Mouse (Mus musculus): ENCODE results near the gene Cdk1.

Gene Cdk1

DNA sequence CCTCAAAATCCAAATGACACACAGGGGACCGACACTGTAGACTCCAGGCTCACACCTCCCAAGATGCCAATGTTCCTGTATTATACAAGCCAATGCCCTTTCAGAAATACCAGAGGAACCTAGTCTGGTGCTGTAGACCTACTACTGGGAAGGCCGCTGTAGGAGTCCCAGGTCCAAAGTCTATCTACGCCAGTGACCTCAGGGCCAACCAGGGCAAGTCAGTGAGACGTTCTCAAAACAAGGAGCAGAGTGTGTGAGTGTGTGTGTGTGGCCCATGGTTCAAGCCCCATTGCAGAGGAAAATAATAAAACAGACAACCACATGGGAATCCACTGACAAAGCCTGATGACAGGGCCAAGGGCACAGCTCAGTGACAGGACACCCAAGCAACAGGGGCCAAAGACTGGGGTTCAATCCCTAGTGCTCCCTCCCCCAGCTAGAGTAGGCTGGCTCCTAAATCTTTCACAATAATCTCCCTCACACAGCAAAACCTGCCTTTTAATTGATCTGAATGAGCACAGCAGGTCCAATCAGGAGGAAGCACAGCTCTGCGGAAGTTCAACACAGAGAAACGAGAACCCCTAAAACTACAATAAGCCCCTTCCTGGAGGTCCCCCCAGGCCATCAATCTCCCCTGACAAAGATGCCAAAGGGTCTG lies 11.0 kb downstream of the Cdk1 start:
- DNase-seq: no peak

DNA sequence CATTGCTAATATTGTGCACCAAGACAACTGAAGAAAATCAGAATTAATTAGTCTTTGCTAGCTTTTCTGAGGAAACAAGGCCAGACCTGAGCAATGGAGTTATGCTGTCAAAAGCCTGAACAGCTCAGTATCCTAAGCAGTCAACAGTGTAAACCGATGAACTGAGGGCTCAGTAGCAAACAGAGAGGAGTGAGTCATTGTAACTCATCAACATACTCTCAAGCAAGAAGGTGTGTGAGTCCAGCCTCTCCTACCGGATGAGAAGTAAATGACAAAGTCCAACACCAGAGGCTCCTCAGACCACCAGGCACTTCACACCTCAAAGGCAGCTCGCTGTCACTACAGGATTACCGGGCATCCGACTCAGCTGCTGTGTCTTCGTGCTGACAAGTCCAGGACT lies 12.7 kb downstream of the Cdk1 start:
- no peak for DNase-seq

GRCm38 (mm10) chr10:69336219-69336618 lies 16.5 kb downstream of the Cdk1 start:
- DNase-seq: no peak

GRCm38 (mm10) chr10:69335611-69336010 lies 17.1 kb downstream of the Cdk1 start:
- no peak for DNase-seq

DNA sequence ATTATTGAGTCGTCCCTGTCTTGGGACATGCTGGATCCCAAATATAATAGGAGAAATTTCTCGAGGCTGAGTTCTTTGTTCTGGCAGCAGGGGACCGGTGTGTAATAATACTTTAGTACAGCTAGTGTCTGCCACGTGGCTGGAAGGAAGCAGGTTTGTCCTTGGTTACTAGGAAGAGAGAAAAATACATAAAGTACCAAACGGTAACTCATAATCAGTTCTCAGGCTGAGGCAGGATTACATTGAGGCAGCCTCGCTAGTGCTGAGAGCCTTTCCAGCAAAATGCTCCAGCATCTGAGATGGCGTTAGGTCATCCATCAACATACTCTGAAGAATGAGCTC lies 17.6 kb downstream of the Cdk1 start:
- DNase-seq: no peak

DNA sequence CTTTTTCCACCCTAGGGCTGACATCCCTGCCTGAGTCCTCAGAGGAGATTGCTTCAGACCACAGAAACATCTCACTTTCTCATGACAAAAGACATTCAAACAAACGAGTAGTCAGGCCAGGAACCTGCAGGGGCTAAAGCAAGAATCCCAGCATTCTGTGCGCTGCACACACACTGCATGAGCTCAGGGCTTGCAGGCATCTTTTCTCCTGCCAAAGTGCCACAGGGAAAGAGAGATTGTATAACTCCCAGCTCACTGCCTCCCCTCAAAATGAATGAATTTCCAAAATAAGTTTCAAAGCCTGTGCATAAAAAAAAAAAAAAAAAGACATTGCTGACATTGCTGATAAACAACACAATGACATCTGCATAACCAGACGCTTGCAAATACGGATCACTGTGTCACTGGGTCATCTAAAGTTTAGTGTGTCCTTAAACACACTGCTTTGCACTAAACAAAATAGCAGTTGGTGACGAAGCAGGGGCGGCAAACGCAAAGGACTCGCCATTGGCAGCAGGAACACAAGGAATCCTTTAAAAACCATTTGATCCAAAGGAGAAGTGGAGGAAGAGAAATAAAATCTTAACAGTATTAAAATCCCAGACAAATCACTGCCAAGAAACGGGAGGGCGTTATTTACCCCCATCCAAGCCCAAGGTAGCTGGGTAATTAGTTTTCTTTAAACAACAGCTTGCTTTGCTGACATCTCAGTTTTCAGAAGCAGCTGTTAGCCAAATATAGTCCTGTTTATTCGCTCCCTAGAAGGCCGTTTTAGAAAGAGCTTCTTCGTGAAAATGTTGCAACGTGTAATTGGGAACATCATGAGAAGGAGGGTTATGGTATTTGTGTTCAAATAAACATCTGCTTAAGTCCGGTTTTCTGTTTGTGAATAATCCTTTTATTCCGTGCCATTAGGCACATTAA lies 18.2 kb downstream of the Cdk1 start:
- DNase-seq: peak; percentile 22 to 57

- DNase-seq: no peak
These were observed 19.5 kb downstream of the Cdk1 start for GRCm38 (mm10) chr10:69333212-69333611.

- DNase-seq: no peak
These were observed 21.5 kb downstream of the Cdk1 start for GRCm38 (mm10) chr10:69331231-69331630.

DNA sequence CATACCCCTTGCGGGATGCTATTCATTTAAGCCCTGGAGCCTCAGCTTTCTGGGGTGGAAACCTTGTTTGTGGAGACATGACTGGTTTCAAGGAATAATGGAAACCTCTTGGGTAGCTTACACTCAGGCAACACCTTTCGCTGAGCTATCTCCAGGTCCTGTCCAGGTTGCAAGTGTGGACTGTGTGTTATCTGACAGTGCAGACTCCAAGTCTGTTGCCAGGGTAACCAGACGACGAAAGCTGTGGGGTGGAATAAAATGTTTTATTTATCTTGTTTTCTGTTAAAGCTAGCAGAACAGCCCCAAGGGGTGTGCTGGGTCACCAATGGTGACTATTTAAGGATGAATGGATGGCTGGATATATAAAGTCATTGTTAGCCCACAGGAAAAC lies 24.1 kb downstream of the Cdk1 start:
- DNase-seq: no peak

GRCm38 (mm10) chr10:69328029-69328655 lies 24.6 kb downstream of the Cdk1 start:
- DNase-seq: no peak

DNA sequence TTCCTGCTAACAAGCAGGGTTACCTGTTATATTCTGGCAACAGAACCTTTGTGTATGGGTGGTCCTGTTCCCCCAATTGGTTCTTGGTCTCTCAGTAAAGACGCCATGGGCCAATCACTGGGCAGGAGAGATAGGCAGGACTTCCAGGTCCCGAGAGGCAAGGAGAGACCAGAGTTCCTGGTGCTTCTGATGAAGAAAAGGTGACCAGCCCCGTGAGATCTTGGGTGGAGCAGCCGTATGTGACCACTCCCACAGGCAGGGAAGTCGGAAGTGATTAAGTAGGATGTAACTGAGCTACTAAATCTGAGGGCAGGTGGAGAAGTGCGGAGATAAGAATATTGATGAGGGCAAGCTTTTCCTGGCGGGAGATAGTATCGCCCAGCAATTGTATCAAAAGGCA lies 25.4 kb downstream of the Cdk1 start:
- DNase-seq: no peak

GRCm38 (mm10) chr10:69326433-69326832 lies 26.3 kb downstream of the Cdk1 start:
- DNase-seq: peak; percentile 19 to 44

- DNase-seq: no peak
These were observed 27.9 kb downstream of the Cdk1 start for GRCm38 (mm10) chr10:69324816-69325215.

GRCm38 (mm10) chr10:69323986-69324385 lies 28.8 kb downstream of the Cdk1 start:
- DNase-seq: no peak

GRCm38 (mm10) chr10:69321519-69322035 lies 31.2 kb downstream of the Cdk1 start:
- no peak for DNase-seq

- DNase-seq: peak; percentile 84 to 87
These were observed 31.8 kb downstream of the Cdk1 start for GRCm38 (mm10) chr10:69320667-69321518.

DNA sequence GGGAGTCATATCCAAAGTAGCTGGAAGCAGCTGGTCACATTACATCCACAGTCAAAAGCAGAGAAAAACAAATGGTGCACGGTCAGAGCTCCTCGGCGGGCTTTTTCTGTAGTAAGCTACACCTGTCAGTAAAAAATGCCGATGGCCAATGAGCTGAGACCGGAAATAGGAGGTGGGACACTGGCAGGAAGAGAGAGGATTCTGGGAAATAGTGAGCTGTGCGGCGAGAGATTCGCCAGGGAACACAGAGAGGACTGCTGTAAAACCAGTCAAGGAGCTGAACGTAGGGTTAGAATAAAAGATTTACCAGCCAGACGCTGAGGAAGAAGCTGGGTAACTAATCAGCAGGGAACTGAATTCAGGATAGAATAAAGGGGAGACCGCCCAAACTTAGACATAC lies 34.2 kb downstream of the Cdk1 start:
- no peak for DNase-seq

DNA sequence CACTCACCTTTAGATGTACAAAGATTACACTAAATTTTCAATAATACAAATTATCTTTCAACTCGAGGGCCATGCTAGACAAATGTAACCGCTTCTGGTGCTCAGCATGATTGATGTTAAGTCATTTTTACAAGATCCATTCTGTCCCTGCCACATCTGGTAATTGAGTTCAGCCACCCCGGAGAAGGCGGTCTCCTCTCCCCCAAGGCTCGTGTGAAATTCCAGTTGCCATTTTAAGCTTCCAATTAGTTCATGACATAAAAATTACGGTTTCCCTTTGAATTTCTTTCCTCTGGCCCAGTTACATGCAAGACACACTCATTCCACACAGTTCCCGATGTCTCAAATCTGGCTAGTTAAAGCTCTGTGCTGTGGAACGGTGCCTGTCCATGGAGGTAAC lies 38.8 kb downstream of the Cdk1 start:
- DNase-seq: no peak

DNA sequence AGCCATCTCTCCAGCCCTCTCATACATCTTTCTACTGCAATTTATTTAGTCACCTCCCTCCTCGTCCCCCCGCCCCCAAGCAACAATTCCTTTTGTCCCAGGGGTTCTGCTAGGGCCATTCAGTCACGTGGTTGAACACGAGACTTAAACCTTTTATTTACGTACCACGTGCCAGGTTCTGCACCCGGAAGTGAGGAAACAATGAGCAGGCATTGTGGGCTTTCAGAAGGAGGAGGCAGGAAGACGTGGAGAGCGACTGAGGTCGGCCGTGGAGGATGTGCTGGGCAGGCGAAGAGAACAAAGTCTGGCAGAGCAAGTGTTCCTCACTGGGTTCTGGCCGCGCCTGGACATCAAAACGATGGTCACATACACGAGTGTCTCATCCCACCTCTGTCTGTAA lies 40.9 kb downstream of the Cdk1 start:
- no peak for DNase-seq

GRCm38 (mm10) chr10:69309109-69309508 lies 43.6 kb downstream of the Cdk1 start:
- DNase-seq: no peak

- DNase-seq: peak; percentile 44 to 76
These were observed 45.7 kb downstream of the Cdk1 start for GRCm38 (mm10) chr10:69307067-69307466.

DNA sequence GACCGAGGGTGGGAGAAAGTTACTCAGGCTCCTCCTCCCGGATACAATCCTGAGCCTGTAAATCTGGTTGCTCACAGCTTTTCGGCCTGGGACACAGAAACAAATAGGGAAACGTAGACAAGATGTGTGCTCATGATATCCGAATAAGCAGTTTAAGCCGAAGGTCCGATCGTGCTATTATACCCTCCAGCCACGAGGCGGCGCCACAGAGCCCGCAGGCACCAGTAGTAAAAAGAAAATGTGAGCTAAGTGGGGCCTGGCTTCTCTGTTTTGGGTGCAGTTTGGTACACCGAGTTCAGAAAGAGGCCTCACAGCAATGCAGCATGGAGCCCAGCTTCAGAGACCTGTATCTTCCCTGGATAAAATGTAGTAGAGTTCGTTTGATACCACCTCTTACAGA lies 46.5 kb downstream of the Cdk1 start:
- peak; percentile 63 to 71 for DNase-seq

DNA sequence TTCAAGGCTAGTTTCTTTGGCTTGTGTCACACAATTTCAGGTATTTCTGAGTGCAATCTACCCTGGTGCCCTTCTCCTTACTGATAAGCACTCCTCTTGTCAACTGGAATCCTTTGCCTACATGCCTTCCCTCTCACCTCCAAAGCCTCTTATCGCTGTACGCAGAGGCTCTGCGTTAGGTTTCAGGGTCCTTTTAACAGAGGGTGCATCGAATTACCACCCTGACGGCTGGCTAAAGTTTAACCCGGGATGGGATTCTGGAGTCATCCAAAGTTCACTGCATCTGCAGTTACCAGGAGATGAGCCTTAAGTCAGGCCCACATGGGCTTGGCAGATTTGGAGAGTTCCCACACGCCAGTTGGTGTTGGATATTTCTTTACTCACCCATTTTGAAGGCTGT lies 47.1 kb downstream of the Cdk1 start:
- no peak for DNase-seq
